Mouse (Mus musculus) G1E (cell line): ENCODE measurements around the gene Homer2.

Experiments used
- CTCF ChIP-seq: IDR thresholded peaks from 2 replicates; pipeline ENCODE4 v1.5.1; 2012; ENCODE audit warnings: low read depth, low read length, inconsistent platforms, mixed read lengths
- GATA1 ChIP-seq: IDR thresholded peaks from 2 replicates; pipeline ENCODE4 v1.6.1; 2012; ENCODE audit warnings: borderline replicate concordance, low read length, inconsistent platforms, mixed read lengths
- POLR2AphosphoS5 ChIP-seq: IDR thresholded peaks from 2 replicates; pipeline ENCODE4 v1.6.1; 2012; ENCODE audit warnings: low read depth, low read length, inconsistent platforms; ENCODE audit not compliant: insufficient replicate concordance
- TAL1 ChIP-seq: conservative IDR thresholded peaks from 2 replicates; pipeline ENCODE4 v1.6.1; 2012; ENCODE audit warnings: low read depth, low read length, inconsistent platforms, mixed read lengths

DNA sequence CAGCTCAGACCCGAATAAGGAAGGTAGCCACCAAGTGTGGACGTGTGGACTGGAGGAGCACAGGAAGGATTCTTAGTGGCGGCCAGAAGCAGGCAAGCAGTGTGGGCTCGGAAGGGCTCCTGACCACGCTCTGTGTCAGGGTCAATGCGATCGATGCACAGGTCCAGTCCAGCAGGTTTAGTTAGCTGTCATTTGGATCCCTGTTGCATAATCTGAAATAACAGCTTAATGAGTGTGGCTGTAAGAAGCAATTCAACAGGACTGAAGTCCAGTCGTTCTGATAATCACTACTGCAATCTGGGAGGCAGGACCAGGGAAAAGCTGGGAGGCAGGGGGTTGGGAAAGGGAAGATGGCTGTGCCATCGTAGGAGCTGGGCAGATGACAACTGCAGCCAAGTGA lies 18.9 kb downstream of the Homer2 start:
- TF ChIP-seq GATA1 (no peak), CTCF (no peak), TAL1 (no peak), POLR2AphosphoS5 (no peak)
